Mouse (Mus musculus) heart, adult 2 months (tissue): ENCODE data around the gene Morn3.

Experiments
- CTCF ChIP-seq: fragments of 200-600 bp; IDR thresholded peaks from 2 replicates; pipeline ENCODE4 v1.8.1; 2022; ENCODE audit warnings: antibody characterized with exemption, mild to moderate bottlenecking, moderate library complexity
- EP300 ChIP-seq: fragments of 200-500 bp; IDR thresholded peaks from 2 replicates; pipeline ENCODE4 v1.6.1; 2011; ENCODE audit warnings: low read depth, low read length, control low read depth; ENCODE audit not compliant: insufficient read depth
- POLR2A ChIP-seq: fragments of 200-500 bp; IDR thresholded peaks from 2 replicates; pipeline ENCODE4 v1.6.1; 2011; ENCODE audit warnings: mild to moderate bottlenecking, low read depth, low read length, control low read depth; ENCODE audit not compliant: insufficient read depth

DNA sequence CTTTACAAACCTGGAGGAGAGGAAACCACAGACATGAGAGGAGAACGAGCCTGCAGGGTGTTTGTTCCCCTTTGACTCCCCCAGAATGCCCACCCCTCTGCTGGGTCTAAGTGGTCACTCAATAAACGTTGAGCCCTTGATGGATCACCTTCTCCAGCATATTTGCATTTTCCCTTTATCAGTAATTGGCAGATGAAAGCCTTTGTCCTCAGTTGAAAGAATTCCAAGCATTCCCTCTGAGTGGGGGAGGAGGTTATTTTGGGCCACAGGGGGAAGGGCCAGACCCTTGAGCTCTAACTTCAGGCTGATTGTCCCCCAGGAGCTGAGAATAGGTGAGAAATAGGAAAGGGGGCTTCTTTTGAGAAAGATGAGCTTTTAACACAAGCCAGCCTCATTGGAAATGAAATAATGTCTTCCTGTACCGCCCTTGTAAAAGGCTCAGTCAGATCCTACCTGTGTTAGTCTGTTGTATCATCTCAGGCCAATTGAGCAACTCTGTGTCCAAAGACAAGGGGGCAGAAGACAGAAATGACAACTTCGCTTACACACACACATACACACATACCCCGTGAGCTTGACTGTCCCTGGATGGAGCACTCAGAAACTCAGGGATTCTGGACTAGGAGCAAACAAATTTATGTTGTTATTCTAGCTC, 55.3 kb downstream of the Morn3 start:
- TF ChIP-seq POLR2A = no peak
- TF ChIP-seq CTCF = no peak
- no peak for TF ChIP-seq EP300
